8 mouse cellular contexts compared by ENCODE assay signal in the genomic region with DNA sequence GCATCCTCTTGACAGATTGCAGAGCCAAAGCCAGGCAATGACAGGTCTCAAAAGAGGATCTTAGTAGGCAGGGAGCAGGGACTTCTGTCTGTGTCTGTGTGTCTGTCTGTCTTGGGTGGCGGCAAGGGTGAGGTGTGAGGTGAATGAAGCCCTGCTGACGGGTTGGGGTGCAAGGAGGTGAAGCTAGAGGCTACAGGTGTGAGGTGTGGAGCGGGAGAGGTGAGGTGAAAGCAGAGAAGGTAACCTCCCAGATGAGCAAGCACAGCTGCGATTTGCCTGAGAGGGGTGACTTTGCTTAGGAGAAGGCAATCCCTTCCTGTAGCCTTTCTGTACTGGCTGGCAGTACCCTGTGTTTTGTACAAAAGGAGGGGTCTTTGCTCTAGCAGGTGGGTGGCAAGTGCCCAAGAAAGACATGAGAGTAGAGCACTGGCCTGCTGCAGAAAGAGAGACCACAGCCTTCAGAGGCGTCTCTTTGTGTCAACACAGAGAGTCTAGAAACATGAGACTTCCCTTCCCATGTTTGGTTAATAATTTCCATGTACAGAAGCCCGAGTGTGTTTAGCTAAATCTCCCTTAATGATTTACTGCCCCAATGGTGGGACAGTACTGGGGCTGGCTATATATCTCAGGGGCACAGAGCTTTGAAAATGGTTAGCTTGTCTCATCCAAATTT. TPM values are rescaled to one million over a fixed set of nuclear protein-coding genes. Genes with fewer than 3 reads are reported as not detected.
DNase-seq lines count a peak whose midpoint lies in the region; ATAC-seq and TF ChIP-seq lines count a peak whose summit lies in the region.

No protein-coding gene starts in this region.

- peak overlapping the region; percentile 87 for H3K4me2 ChIP-seq in hindbrain, embryonic 13.5 days
- no peak overlapping the region for H3K4me2 ChIP-seq in hindbrain, embryonic 11.5 days (replicated peaks; ENCODE audit: low read depth, low read length)
- H3K4me2 ChIP-seq in embryonic facial prominence, embryonic 15.5 days (replicated peaks): peak overlapping the region; percentile 54
- peak overlapping the region; percentile 59 for H3K4me2 ChIP-seq in intestine, postnatal 0 days (replicated peaks; ENCODE audit: low read depth)
- peak overlapping the region; percentile 49 for H3K4me2 ChIP-seq in liver, embryonic 13.5 days

- H3K9ac ChIP-seq in hindbrain, embryonic 13.5 days: no peak overlapping the region
- no peak overlapping the region for H3K9ac ChIP-seq in hindbrain, embryonic 11.5 days (ENCODE audit: low read depth, low read length)
- H3K9ac ChIP-seq in embryonic facial prominence, embryonic 15.5 days: no peak overlapping the region
- no peak overlapping the region for H3K9ac ChIP-seq in intestine, postnatal 0 days (ENCODE audit: low read depth, low read length)
- no peak overlapping the region for H3K9ac ChIP-seq in liver, embryonic 13.5 days

- H3K4me1 ChIP-seq in hindbrain, embryonic 13.5 days (replicated peaks): peaks cover 16% of the 10 kb centered on the region
- no peaks in the 10 kb centered on the region for H3K4me1 ChIP-seq in hindbrain, embryonic 11.5 days (replicated peaks; ENCODE audit: control insufficient read depth, insufficient read depth, low read length)
- H3K4me1 ChIP-seq in embryonic facial prominence, embryonic 15.5 days: peaks cover 31% of the 10 kb centered on the region
- peaks cover 10% of the 10 kb centered on the region; the same call in 1 of the 2 replicates for H3K4me1 ChIP-seq in intestine, postnatal 0 days (replicated peaks; ENCODE audit: control insufficient read depth, insufficient read depth, low read length)
- H3K4me1 ChIP-seq in liver, embryonic 13.5 days (replicated peaks): 0 out of 2 replicates have a peak, but pooled peaks cover 4% of the 10 kb centered on the region

- no peak overlapping the region for H3K27ac ChIP-seq in hindbrain, embryonic 13.5 days
- no peak overlapping the region for H3K27ac ChIP-seq in hindbrain, embryonic 11.5 days (ENCODE audit: low read depth, low read length)
- no peak overlapping the region for H3K27ac ChIP-seq in embryonic facial prominence, embryonic 15.5 days (replicated peaks)
- H3K27ac ChIP-seq in intestine, postnatal 0 days (ENCODE audit: low read depth, low read length): 0 out of 2 replicates have a peak overlapping the region, but pooled peaks have one; percentile 30
- H3K27ac ChIP-seq in liver, embryonic 13.5 days: 0 out of 2 replicates have a peak overlapping the region, but pooled peaks have one; percentile 18

- no peaks in the 10 kb centered on the region for H3K9me3 ChIP-seq in hindbrain, embryonic 13.5 days
- H3K9me3 ChIP-seq in hindbrain, embryonic 11.5 days (ENCODE audit: control insufficient read depth, low read length): no peaks in the 10 kb centered on the region
- no peaks in the 10 kb centered on the region for H3K9me3 ChIP-seq in embryonic facial prominence, embryonic 15.5 days (replicated peaks)
- H3K9me3 ChIP-seq in intestine, postnatal 0 days (ENCODE audit: control insufficient read depth): no peaks in the 10 kb centered on the region
- H3K9me3 ChIP-seq in liver, embryonic 13.5 days (replicated peaks): no peaks in the 10 kb centered on the region

- no peak for TF ChIP-seq CTCF in intestine, postnatal 0 days (IDR thresholded peaks at IDR 0.05; ENCODE audit: low read depth)

- H3K36me3 ChIP-seq in hindbrain, embryonic 13.5 days: no peaks in the 10 kb centered on the region
- no peaks in the 10 kb centered on the region for H3K36me3 ChIP-seq in hindbrain, embryonic 11.5 days (ENCODE audit: control insufficient read depth, insufficient read depth, low read length)
- no peaks in the 10 kb centered on the region for H3K36me3 ChIP-seq in embryonic facial prominence, embryonic 15.5 days
- no peaks in the 10 kb centered on the region for H3K36me3 ChIP-seq in intestine, postnatal 0 days (ENCODE audit: control insufficient read depth, insufficient read depth)
- H3K36me3 ChIP-seq in liver, embryonic 13.5 days: no peaks in the 10 kb centered on the region

- H3K27me3 ChIP-seq in hindbrain, embryonic 13.5 days: peaks cover 20% of the 10 kb centered on the region
- peaks cover 6% of the 10 kb centered on the region for H3K27me3 ChIP-seq in hindbrain, embryonic 11.5 days (ENCODE audit: control insufficient read depth, insufficient read depth, low read length)
- H3K27me3 ChIP-seq in embryonic facial prominence, embryonic 15.5 days: peaks cover 12% of the 10 kb centered on the region
- no peaks in the 10 kb centered on the region for H3K27me3 ChIP-seq in intestine, postnatal 0 days (replicated peaks; ENCODE audit: control insufficient read depth, insufficient read depth, low read length)
- peaks cover 12% of the 10 kb centered on the region for H3K27me3 ChIP-seq in liver, embryonic 13.5 days

- no peak for ATAC-seq in hindbrain, embryonic 13.5 days (ENCODE audit: low FRiP score)
- ATAC-seq in hindbrain, embryonic 11.5 days (ENCODE audit: low FRiP score): no peak
- ATAC-seq in embryonic facial prominence, embryonic 15.5 days (ENCODE audit: insufficient number of reproducible peaks, low FRiP score, low TSS enrichment, low read depth): no peak
- ATAC-seq in intestine, postnatal 0 days: peak; percentile 45; the same call in 1 of the 2 replicates
- ATAC-seq in liver, embryonic 13.5 days (ENCODE audit: low read depth): peak; percentile 57

- no peak for DNase-seq in hindbrain, embryonic 11.5 days (ENCODE audit: low spot score)
- DNase-seq in liver, embryonic 13.5 days: no peak
- DNase-seq in layer of hippocampus, postnatal 10 days (ENCODE audit: low spot score in 2 of 2): no peak
- DNase-seq in c-Kit-positive CD71-positive TER-119-positive erythroid progenitor cells, embryonic 14.5 days (ENCODE audit: low spot score): no peak
- no peak for DNase-seq in Muller cell, postnatal 12 days (ENCODE audit: inconsistent ontology term)

- WGBS in hindbrain, embryonic 13.5 days: 45% methylated on average over 6 of the region's 6 CpGs
- 37% methylated on average over 6 of the region's 6 CpGs for WGBS in hindbrain, embryonic 11.5 days
- 25% methylated on average over 6 of the region's 6 CpGs for WGBS in embryonic facial prominence, embryonic 15.5 days
- WGBS in intestine, postnatal 0 days: 11% methylated on average over 6 of the region's 6 CpGs
- WGBS in liver, embryonic 13.5 days (ENCODE audit: insufficient replicate concordance): 27% methylated on average over 6 of the region's 6 CpGs

- no peak overlapping the region for H3K4me3 ChIP-seq in hindbrain, embryonic 13.5 days
- no peak overlapping the region for H3K4me3 ChIP-seq in hindbrain, embryonic 11.5 days (ENCODE audit: low read depth, low read length)
- peak overlapping the region; percentile 38 for H3K4me3 ChIP-seq in embryonic facial prominence, embryonic 15.5 days (replicated peaks)
- peak overlapping the region; percentile 40 for H3K4me3 ChIP-seq in intestine, postnatal 0 days (ENCODE audit: low read depth, low read length)
- 0 out of 2 replicates have a peak overlapping the region, but pooled peaks have one; percentile 3 for H3K4me3 ChIP-seq in liver, embryonic 13.5 days (replicated peaks)

RNA-seq across cellular contexts. Expression of gene Pamr1, which starts 1.2 kb away (rescaled TPM):
- polyA plus RNA-seq in hindbrain, embryonic 13.5 days (2015; fragmentation: Nextera tagmentation; extraction: Ambion mirVana): 4.5 and 5.8 TPM in 2 replicates
- 0.38 and 1.8 TPM in 2 replicates for polyA plus RNA-seq in hindbrain, embryonic 11.5 days (2014; fragmentation: Nextera tagmentation; extraction: Ambion mirVana)
- 18.8 and 19.1 TPM in 2 replicates for polyA plus RNA-seq in embryonic facial prominence, embryonic 15.5 days (2015; fragmentation: Nextera tagmentation; extraction: Ambion mirVana)
- polyA plus RNA-seq in intestine, postnatal 0 days (2015; fragmentation: Nextera tagmentation; extraction: Ambion mirVana): 19.0 and 21.5 TPM in 2 replicates
- 4.1 and 4.5 TPM in 2 replicates for polyA plus RNA-seq in liver, embryonic 13.5 days (2015; fragmentation: Nextera tagmentation; extraction: Ambion mirVana)
- total RNA-seq in layer of hippocampus, postnatal 10 days (2021): 10 to 100 TPM; 11.1 to 13.3 TPM

Comparison
In these comparisons a context has a peak if more than half of its experiments do, and no peak if none do; other contexts are left out.
1. ATAC-seq: peak in intestine, postnatal 0 days (single experiment) and liver, embryonic 13.5 days (single experiment); none in hindbrain, embryonic 13.5 days (single experiment), hindbrain, embryonic 11.5 days (single experiment) and embryonic facial prominence, embryonic 15.5 days (single experiment).
2. H3K27ac ChIP-seq: peak in intestine, postnatal 0 days (single experiment) and liver, embryonic 13.5 days (single experiment); none in hindbrain, embryonic 13.5 days (single experiment), hindbrain, embryonic 11.5 days (single experiment) and embryonic facial prominence, embryonic 15.5 days (single experiment).
3. H3K4me3 ChIP-seq: peak in embryonic facial prominence, embryonic 15.5 days (single experiment), intestine, postnatal 0 days (single experiment) and liver, embryonic 13.5 days (single experiment); none in hindbrain, embryonic 13.5 days (single experiment) and hindbrain, embryonic 11.5 days (single experiment).